12 mouse cellular contexts compared by ENCODE assay signal in the genomic region with DNA sequence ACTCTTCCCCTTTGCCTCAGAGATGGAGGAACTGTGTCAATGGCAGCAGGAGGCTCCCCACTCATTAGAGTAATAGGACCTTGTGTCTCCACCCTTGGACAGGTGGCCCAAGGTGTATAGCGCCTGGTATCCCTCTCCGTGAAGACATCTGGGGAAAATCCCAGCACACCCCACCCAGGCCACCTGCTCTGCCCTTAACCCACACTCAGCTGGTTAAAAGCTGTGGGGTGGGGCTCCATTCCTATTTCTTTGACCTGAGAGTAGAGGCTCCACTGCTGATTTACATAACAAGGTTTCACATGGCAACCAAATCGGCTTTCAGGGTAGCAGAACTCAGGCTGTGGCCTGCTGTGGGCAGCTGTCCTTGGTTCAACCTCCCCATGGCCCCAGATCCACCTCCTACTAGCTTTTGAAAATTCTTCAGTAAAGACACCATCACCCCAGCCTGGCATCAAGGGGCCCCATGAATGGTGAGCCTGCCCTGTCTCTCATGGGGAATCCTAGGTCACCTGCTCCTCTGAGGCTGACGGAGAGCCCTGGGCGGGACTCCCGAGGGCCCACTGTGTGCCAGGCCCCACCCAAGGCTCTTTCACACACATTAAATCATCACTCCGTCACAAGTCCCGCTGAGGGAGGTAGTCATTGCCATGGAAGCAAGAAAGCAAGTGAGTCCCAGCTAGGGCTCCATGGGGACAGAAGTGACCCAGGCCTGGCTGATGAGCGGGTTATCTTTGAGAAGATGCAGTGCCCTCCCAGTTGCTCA. TPM values are rescaled to one million over a fixed set of nuclear protein-coding genes. Genes with fewer than 3 reads are reported as not detected.
DNase-seq lines count a peak whose midpoint lies in the region; TF ChIP-seq lines count a peak whose summit lies in the region.
"Had no signal": no experiment of that assay in that cellular context is flagged by ENCODE, and none has a peak within 500 bp of the region (broad histone marks: within the 10 kb centered on the region; RNA-seq: fewer than 3 reads in every experiment).

No protein-coding gene starts in this region.

- H3K9ac ChIP-seq in liver, adult 2 months (ENCODE audit: low read depth, low read length): no peak overlapping the region
- H3K9ac ChIP-seq: liver, embryonic 15.5 days had no signal

- peak overlapping the region; percentile 57 for H3K27ac ChIP-seq in liver, adult 2 months (replicated peaks; ENCODE audit: insufficient read depth, low read depth, low read length)
- H3K27ac ChIP-seq: liver, embryonic 15.5 days had no signal

- H3K4me3 ChIP-seq in liver, adult 2 months (ENCODE audit: insufficient read depth, low read depth, low read length): no peak overlapping the region
- H3K4me3 ChIP-seq in E14TG2a.4 (replicated peaks; ENCODE audit: low read length): peak overlapping the region; percentile 41
- H3K4me3 ChIP-seq: liver, embryonic 15.5 days; myocyte had no signal

- H3K36me3 ChIP-seq in liver, adult 2 months (ENCODE audit: control insufficient read depth, insufficient read depth, low read length): no peaks in the 10 kb centered on the region
- no peaks in the 10 kb centered on the region for H3K36me3 ChIP-seq in E14TG2a.4 (ENCODE audit: insufficient read depth, low read length)
- H3K36me3 ChIP-seq: liver, embryonic 15.5 days had no signal

- no peaks in the 10 kb centered on the region for H3K27me3 ChIP-seq in liver, adult 2 months (ENCODE audit: control insufficient read depth, insufficient read depth, low read length)
- H3K27me3 ChIP-seq in E14TG2a.4 (ENCODE audit: insufficient read depth, low read length): no peaks in the 10 kb centered on the region; the same call in 1 of the 2 replicates

- peak; percentile 38 for DNase-seq in cerebellum, adult 11-12 months
- no peak for DNase-seq in cerebellum, postnatal 4 days (ENCODE audit: low spot score in 2 of 2)
- no peak for DNase-seq in liver, adult 2 months (ENCODE audit: extremely low read depth, low read depth, low spot score)
- DNase-seq in liver: no peak
- peak; percentile 78 to 85 for DNase-seq in adrenal gland, postnatal 36 days
- no peak for DNase-seq in right cerebral cortex, postnatal 4 days
- no peak for DNase-seq in layer of hippocampus, postnatal 25 days (ENCODE audit: extremely low spot score in 1 of 2, low spot score in 1 of 2)
- DNase-seq: cerebellum, adult 18-20 months; kidney, adult 9 months had no signal

- WGBS in liver, adult 2 months: 82% methylated on average over 9 of the region's 9 CpGs

- H3K9me3 ChIP-seq in E14TG2a.4 (ENCODE audit: low read length): no peaks in the 10 kb centered on the region
- H3K9me3 ChIP-seq: liver, embryonic 15.5 days had no signal

- no peak for TF ChIP-seq POLR2A in liver, adult 2 months (IDR thresholded peaks at IDR 0.05; ENCODE audit: extremely low read depth, insufficient read depth, low read length)

- no peak for TF ChIP-seq CTCF in liver, adult 2 months (IDR thresholded peaks at IDR 0.05; ENCODE audit: low read depth, low read length)
- no peak for TF ChIP-seq CTCF in E14TG2a.4 (conservative IDR thresholded peaks at IDR 0.05; ENCODE audit: low read length)

- H3K79me2 ChIP-seq in liver, adult 2 months (ENCODE audit: control insufficient read depth, insufficient read depth, low read length): no peaks in the 10 kb centered on the region

- peaks cover 23% of the 10 kb centered on the region for H3K4me1 ChIP-seq in liver, adult 2 months (ENCODE audit: control insufficient read depth, insufficient read depth, low read length)
- peaks cover 96% of the 10 kb centered on the region for H3K4me1 ChIP-seq in E14TG2a.4 (replicated peaks; ENCODE audit: low read depth, low read length)

RNA-seq across cellular contexts. Expression of gene Tob1, which starts 48.1 kb away (rescaled TPM):
- total RNA-seq in liver, adult 2 months (2014; rRNA removed): 39.9 and 50.1 TPM in 2 replicates
- 47.1 and 72.2 TPM in 2 replicates for polyA plus RNA-seq in liver, adult 2 months (2012; rRNA removed)
- total RNA-seq in adrenal gland, postnatal 36 days (2021): 100 to 1,000 TPM; 290 to 355 TPM
- total RNA-seq in layer of hippocampus, postnatal 25 days (2021): 10 to 100 TPM; 41.8 to 42.4 TPM

Comparison
In these comparisons a context has a peak if more than half of its experiments do, and no peak if none do; other contexts are left out.
1. DNase-seq: peak in cerebellum, adult 11-12 months (single experiment) and adrenal gland, postnatal 36 days (2 of 2); none in cerebellum, postnatal 4 days (0 of 2), liver, adult 2 months (single experiment), liver (single experiment), right cerebral cortex, postnatal 4 days (single experiment) and layer of hippocampus, postnatal 25 days (0 of 2).